Mouse (Mus musculus): ENCODE data around the gene Vsig8. TPM values are rescaled to one million over a fixed set of nuclear protein-coding genes. Genes with fewer than 3 reads are reported as not detected.

Gene Vsig8
- polyA plus RNA-seq, 1 experiment from 2014 or later, result 0.28 TPM

DNA sequence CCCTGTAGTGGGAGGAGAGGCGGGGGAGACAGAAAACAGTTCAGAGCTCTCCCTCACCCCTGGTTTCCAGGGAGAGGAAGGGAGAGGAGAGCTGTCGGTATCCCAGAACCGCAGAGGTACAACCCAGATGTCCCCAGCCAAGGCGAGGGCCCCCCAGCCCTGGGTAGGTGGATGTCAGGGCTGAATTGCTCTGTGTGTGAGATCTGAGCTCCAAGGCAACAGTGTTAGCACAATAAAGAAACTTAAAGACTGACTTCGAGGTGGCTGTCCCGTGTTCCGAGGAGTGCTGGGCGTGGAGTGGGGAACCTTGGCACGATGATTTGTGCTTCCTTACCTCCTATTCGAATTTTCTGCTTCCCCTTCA is 7.7 kb downstream of the Vsig8 start:
- no peak for ATAC-seq (ENCODE audit: low FRiP score)
- no peak overlapping the region for H3K27ac ChIP-seq
- no peaks in the 10 kb centered on the region for H3K9me3 ChIP-seq
- H3K9ac ChIP-seq, result peak overlapping the region; percentile 72
- H3K4me1 ChIP-seq, result peaks cover 19% of the 10 kb centered on the region
- WGBS, result 1% methylated on average over 10 of the region's 10 CpGs
- H3K27me3 ChIP-seq, result peaks cover 65% of the 10 kb centered on the region
- H3K36me3 ChIP-seq (replicated peaks), result no peaks in the 10 kb centered on the region
- H3K4me2 ChIP-seq, result peak overlapping the region; percentile 97
- H3K4me3 ChIP-seq (replicated peaks), result peak overlapping the region; percentile 70

DNA sequence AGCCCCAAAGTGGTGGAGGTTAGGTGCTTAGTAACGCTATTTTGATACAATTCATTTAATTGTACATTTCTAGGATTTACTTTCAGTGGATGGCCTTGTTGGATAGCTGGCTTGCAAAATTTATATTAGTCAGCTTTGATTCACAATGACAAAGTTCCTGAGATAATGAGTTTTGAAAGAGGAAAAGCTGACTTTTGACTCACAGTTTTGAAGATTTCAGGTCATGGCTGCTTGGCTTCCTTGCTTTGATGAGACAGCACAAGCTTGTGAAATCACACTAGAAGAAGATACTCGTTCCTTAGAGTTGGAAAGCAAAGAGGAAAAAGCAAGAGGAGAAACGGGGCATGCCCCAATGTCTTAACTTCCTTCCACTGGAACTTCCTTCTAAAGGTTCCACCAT is 10.4 kb downstream of the Vsig8 start:
- no peak for ATAC-seq (ENCODE audit: low FRiP score)
- H3K9ac ChIP-seq, result no peak overlapping the region
- peaks cover 43% of the 10 kb centered on the region for H3K27me3 ChIP-seq
- WGBS, result 66% methylated on average over 3 of the region's 3 CpGs
- no peaks in the 10 kb centered on the region for H3K36me3 ChIP-seq (replicated peaks)
- H3K27ac ChIP-seq, result no peak overlapping the region
- H3K4me1 ChIP-seq, result peaks cover 19% of the 10 kb centered on the region
- H3K4me2 ChIP-seq, result no peak overlapping the region
- H3K9me3 ChIP-seq, result no peaks in the 10 kb centered on the region
- no peak overlapping the region for H3K4me3 ChIP-seq (replicated peaks)

DNA sequence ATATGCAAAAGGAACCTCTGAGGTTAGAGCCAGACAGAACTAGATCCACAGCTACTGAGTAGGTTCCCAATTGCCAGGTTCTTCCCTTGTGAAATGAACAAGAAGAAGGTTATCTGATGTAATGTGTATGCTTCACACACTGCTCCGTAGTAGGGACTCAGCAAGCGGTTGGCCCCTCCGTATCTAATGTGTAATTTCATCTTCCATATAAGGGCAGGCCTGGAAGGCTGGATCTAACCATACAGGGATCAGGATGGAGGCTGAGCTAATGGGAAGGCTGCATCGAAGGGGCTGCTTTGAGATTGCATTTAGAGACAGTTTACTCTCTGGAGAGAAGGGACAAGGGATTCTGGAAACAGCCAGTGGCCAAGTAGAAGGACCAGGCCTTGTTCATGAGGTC is 12.0 kb downstream of the Vsig8 start:
- ATAC-seq (ENCODE audit: low FRiP score), result no peak
- Histone ChIP-seq H3K4me1 (peaks cover 8% of the 10 kb centered on the region), H3K4me2 (no peak overlapping the region), H3K4me3 (replicated peaks) (no peak overlapping the region), H3K27ac (no peak overlapping the region), H3K9ac (no peak overlapping the region), H3K36me3 (replicated peaks) (no peaks in the 10 kb centered on the region), H3K9me3 (no peaks in the 10 kb centered on the region), H3K27me3 (peaks cover 26% of the 10 kb centered on the region)
- 83% methylated on average over 4 of the region's 4 CpGs for WGBS

DNA sequence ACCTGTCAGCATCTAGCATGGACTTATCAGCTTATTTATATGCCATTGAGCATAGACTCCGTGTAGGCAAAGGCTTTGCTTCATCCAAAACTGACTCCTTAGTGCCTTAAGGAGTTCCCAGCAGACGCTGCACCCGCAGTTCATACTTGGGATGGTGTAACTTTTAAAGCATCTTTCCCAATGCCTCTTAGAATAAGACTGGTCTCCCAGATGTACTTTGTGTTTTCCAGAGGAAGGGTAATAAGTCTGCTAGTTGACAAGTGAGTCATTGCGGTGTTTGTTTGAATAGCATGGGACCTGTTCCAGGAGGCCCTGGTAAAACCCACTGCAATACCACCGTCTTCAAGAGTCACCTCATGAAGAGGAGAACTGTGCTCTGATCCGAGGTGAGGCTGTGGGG is 24.4 kb downstream of the Vsig8 start:
- Histone ChIP-seq H3K4me2 (no peak overlapping the region), H3K9ac (no peak overlapping the region), H3K4me3 (replicated peaks) (no peak overlapping the region), H3K4me1 (0 out of 2 replicates have a peak, but pooled peaks cover 1% of the 10 kb centered on the region), H3K27me3 (peaks cover 29% of the 10 kb centered on the region), H3K36me3 (replicated peaks) (no peaks in the 10 kb centered on the region), H3K9me3 (no peaks in the 10 kb centered on the region), H3K27ac (no peak overlapping the region)
- ATAC-seq (ENCODE audit: low FRiP score), result no peak
- WGBS, result 84% methylated on average over 6 of the region's 6 CpGs

DNA sequence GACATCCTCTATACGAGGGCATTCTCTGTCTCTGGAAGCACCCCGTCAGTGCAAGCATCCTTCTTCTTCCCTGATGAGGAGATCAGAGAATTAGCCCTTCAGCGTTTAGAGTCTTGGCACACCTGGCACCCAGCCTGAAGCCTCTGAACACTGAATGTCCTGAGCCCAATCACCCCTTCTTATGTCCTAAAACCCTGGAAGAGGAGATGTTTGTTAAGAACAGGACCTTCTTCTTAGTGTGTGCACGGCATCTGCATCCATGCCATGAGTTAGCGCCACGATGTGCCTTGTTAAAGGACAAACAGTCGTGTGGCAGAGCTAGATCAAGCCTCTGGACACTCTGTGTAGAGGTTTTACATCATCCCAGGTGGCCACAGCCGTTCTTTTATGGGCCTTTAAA is 26.7 kb downstream of the Vsig8 start:
- H3K4me3 ChIP-seq (replicated peaks), result no peak overlapping the region
- no peak overlapping the region for H3K4me2 ChIP-seq
- peaks cover 16% of the 10 kb centered on the region for H3K4me1 ChIP-seq
- H3K9ac ChIP-seq, result no peak overlapping the region
- ATAC-seq (ENCODE audit: low FRiP score), result no peak
- H3K27ac ChIP-seq, result no peak overlapping the region
- H3K27me3 ChIP-seq, result peaks cover 41% of the 10 kb centered on the region
- 87% methylated on average over 8 of the region's 8 CpGs for WGBS
- no peaks in the 10 kb centered on the region for H3K9me3 ChIP-seq
- H3K36me3 ChIP-seq (replicated peaks), result no peaks in the 10 kb centered on the region

DNA sequence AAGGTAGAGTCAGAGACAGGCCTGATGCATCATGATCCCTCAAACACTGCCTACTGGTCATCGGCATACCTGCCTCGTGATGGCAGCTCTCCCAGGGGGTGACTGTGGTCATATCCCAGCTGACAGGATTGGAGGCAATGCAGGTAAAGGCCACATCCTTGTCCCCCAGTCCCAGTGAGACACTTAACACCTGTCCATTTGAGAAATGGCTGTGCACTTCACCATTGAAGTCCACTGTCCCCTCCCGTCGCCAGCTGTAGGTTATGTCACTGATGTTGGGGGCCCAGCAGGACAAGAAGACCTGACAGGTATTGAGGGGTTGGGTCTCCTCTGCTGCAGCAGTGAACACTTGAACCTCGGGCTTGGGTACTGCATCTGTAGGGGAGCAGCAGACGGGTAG is 28.5 kb downstream of the Vsig8 start:
- H3K27me3 ChIP-seq, result peaks cover 53% of the 10 kb centered on the region
- no peak overlapping the region for H3K27ac ChIP-seq
- WGBS, result 82% methylated on average over 6 of the region's 6 CpGs
- no peaks in the 10 kb centered on the region for H3K36me3 ChIP-seq (replicated peaks)
- ATAC-seq (ENCODE audit: low FRiP score), result no peak
- H3K4me2 ChIP-seq, result no peak overlapping the region
- no peak overlapping the region for H3K9ac ChIP-seq
- H3K9me3 ChIP-seq, result no peaks in the 10 kb centered on the region
- H3K4me1 ChIP-seq, result peaks cover 16% of the 10 kb centered on the region
- H3K4me3 ChIP-seq (replicated peaks), result no peak overlapping the region

DNA sequence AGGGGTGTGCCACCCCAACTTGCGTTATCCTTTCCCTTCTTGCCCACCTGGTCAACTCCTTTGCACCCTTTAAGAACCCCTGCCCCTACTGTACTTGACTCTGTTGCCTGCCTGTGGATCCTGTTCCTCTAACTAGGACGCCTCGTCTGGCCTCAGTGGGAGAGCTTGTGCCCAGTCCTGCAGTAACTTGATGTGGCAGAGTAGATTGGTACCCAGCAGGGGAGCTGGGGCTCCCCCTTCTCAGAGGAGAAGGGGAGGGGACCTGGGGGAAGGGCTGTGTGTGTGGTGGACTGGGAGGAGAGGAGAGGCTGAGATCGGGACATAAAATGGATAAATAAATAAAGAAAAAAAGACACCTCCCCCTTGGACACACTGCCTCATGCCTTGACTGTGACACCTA is 29.3 kb downstream of the Vsig8 start:
- H3K36me3 ChIP-seq (replicated peaks), result no peaks in the 10 kb centered on the region
- H3K4me3 ChIP-seq (replicated peaks), result no peak overlapping the region
- no peaks in the 10 kb centered on the region for H3K9me3 ChIP-seq
- H3K4me1 ChIP-seq, result peaks cover 16% of the 10 kb centered on the region
- 0 out of 2 replicates have a peak, but pooled peaks have one; percentile 1 for ATAC-seq (ENCODE audit: low FRiP score)
- no peak overlapping the region for H3K27ac ChIP-seq
- WGBS, result 42% methylated on average over 4 of the region's 4 CpGs
- H3K4me2 ChIP-seq, result no peak overlapping the region
- H3K27me3 ChIP-seq, result peaks cover 56% of the 10 kb centered on the region
- no peak overlapping the region for H3K9ac ChIP-seq

DNA sequence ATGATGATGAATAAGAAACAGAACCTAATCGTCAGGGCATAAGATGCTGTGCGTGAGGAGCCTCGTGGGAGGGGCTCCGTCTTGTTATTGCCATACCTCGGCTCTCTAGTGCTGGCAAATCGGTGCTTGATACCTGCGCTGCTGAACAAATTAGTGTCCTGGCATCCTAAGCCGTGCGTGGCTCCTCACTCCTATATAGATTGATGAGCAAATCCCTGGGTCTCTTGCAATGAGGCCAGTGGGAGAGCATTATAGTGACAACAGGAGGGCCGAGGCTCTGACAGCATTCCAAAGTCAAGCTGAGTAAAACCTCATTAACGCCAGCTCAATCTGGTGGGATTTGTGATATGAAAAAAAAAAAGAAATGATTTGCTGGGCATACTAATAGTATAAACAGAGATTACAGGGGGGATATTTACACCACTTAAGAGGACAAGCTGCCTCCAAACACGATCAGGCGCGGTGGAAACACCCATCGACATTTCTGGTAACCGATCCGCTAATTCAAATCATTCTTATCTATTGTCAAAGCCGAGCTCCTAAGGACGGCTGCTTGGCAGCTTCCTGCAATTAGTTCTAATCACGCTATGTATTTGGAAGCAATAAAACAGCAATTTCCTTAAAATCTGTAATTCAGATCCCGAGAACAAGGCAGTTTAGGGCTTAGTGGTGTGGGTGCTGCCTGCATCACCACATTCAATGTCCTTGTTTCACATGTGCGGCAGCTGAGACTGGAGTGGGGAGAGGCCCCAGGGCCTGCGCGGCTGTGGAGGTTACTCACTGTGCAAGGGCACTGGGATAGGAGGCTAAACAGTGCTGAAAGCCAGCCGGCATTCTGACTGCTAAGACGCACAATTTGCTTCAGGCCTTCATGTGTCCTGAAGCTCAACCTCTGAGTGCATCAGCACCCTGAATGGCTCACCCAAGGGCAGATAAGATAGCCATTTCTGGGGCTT is 30.2 kb downstream of the Vsig8 start:
- WGBS, result 10% methylated on average over 26 of the region's 26 CpGs
- peaks cover 16% of the 10 kb centered on the region for H3K4me1 ChIP-seq
- no peaks in the 10 kb centered on the region for H3K9me3 ChIP-seq
- no peak overlapping the region for H3K27ac ChIP-seq
- peaks cover 58% of the 10 kb centered on the region for H3K27me3 ChIP-seq
- H3K36me3 ChIP-seq (replicated peaks), result no peaks in the 10 kb centered on the region
- peak; percentile 80 for ATAC-seq (ENCODE audit: low FRiP score)
- peak overlapping the region; percentile 17 for H3K4me2 ChIP-seq
- H3K9ac ChIP-seq, result 0 out of 2 replicates have a peak overlapping the region, but pooled peaks have one; percentile 29
- no peak overlapping the region for H3K4me3 ChIP-seq (replicated peaks)

DNA sequence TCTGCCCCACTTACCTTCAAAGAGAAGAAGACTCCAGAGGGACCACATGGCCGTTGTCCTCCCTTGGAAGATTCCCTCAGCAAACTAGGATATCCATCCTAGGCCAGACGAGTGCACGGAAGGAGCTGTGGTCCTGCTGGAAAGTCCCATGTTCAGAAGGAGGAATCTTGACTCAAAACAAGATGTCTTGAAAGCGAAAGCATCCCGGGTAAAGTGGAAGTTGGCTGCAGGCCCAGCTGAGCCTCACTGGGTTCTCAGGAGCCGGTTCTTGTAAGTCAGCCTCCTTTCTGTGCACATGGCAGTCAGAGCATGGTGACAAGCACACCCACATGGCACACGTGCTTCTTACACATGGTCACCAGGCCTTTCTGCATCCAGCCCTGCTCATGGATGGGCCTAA is 34.6 kb downstream of the Vsig8 start, which contains the start of gene Slamf8:
Slamf8 (minus strand) TSS at position 184 of the 400 bp plus-strand sequence.
- H3K9me3 ChIP-seq, result no peaks in the 10 kb centered on the region
- peaks cover 12% of the 10 kb centered on the region for H3K4me1 ChIP-seq
- H3K9ac ChIP-seq, result no peak within 1 kb of the TSS
- no peaks in the 10 kb centered on the region for H3K36me3 ChIP-seq (replicated peaks)
- peaks cover 46% of the 10 kb centered on the region for H3K27me3 ChIP-seq
- H3K4me2 ChIP-seq, result no peak within 1 kb of the TSS
- WGBS, result 88% methylated on average over 7 of the region's 7 CpGs
- no peak within 1 kb of the TSS for H3K4me3 ChIP-seq (replicated peaks)
- no peak within 1 kb of the TSS for H3K27ac ChIP-seq
- no peak for ATAC-seq (ENCODE audit: low FRiP score)

DNA sequence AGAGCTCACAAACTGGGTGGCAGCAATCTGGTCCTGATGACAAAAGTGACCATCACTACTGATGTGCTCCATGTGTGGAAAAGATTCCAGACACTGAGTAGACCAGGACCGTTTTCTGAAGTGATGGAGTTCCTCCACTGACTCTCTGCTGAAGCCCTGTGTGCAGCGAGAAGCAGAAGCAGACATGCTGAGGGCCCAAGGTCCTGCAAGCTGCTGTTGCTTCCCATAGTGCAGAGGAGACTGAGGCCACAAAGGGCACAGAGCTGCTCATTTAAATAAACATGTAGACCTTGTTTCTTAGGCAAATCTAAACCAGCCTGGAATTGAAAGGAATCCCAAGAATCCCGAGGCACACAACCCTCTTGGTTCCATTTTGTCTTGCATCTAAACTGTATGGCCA is 37.6 kb downstream of the Vsig8 start:
- WGBS, result 74% methylated on average over 3 of the region's 3 CpGs
- H3K36me3 ChIP-seq (replicated peaks), result no peaks in the 10 kb centered on the region
- no peak overlapping the region for H3K4me2 ChIP-seq
- H3K27me3 ChIP-seq, result peaks cover 25% of the 10 kb centered on the region
- no peak overlapping the region for H3K9ac ChIP-seq
- H3K9me3 ChIP-seq, result no peaks in the 10 kb centered on the region
- no peaks in the 10 kb centered on the region for H3K4me1 ChIP-seq
- H3K4me3 ChIP-seq (replicated peaks), result no peak overlapping the region
- ATAC-seq (ENCODE audit: low FRiP score), result no peak
- H3K27ac ChIP-seq, result no peak overlapping the region

DNA sequence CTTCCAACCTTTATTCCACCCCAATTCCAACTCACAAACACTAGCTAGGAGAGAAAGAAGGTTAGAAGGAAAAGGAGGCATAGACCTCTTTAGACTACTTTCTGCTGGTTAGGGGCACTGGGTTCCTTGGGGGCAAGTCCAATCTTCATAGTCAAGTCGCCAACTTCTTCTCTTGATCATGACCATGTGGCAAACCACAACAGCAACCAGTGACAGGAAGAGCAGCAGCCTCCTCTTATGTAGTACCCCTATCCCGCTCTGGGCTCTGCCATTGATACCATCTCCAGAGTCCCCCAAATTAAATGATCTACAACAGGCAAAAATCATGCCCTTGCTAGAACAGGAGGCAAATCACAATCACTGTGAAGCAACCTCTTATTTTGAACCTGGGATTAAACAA is 38.2 kb downstream of the Vsig8 start:
- 83% methylated on average over 2 of the region's 2 CpGs for WGBS
- Histone ChIP-seq H3K36me3 (replicated peaks) (no peaks in the 10 kb centered on the region), H3K9me3 (no peaks in the 10 kb centered on the region), H3K27me3 (peaks cover 22% of the 10 kb centered on the region), H3K4me1 (no peaks in the 10 kb centered on the region), H3K4me3 (replicated peaks) (no peak overlapping the region), H3K27ac (no peak overlapping the region), H3K4me2 (no peak overlapping the region), H3K9ac (no peak overlapping the region)
- ATAC-seq (ENCODE audit: low FRiP score), result no peak

DNA sequence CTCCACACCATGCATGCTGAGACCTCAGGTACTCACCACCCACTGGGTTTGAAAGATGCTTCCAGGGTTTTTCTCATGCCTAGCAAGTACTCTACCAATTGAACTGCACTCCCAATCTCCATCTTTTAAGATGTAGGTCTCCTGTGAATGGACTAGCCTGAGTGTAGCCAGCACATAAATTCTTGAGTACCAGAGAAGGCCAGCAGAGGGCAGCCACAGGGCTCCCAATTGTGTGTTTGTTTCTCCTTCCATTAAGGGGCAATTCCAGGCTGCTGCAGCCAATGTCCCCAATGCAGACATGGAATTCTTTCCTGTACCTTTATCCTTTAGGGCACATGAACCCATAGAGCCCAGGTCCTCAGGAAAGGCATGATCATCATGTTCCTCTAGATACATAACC is 38.8 kb downstream of the Vsig8 start:
- Histone ChIP-seq H3K27ac (no peak overlapping the region), H3K4me2 (no peak overlapping the region), H3K4me1 (no peaks in the 10 kb centered on the region), H3K9me3 (no peaks in the 10 kb centered on the region), H3K27me3 (peaks cover 22% of the 10 kb centered on the region), H3K36me3 (replicated peaks) (no peaks in the 10 kb centered on the region), H3K4me3 (replicated peaks) (no peak overlapping the region), H3K9ac (no peak overlapping the region)
- ATAC-seq (ENCODE audit: low FRiP score), result no peak

DNA sequence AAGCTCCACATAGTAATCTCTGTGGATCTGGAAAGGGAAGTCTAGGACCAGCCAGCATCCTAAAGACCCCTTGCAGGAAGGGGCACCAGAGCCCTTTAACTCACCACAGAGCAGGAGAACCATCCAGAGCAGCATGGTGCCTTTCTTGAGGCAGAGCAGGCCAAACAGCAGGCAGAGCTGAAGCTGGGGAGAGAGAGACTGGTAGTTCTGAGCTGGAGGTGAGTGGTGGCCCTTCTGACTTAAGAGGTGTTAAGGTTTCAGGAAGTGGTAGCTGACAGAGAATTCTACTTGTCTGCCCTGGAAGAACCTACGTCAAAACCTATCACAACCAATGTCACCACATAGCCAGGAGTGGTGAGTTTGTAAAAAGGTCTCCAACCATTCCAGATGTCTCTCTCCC is 46.6 kb downstream of the Vsig8 start, which contains the start of gene Fcrl6:
Fcrl6 (minus strand) TSS at position 226 of the 400 bp plus-strand sequence.
- ATAC-seq (ENCODE audit: low FRiP score), result no peak
- H3K27me3 ChIP-seq, result no peaks in the 10 kb centered on the region
- no peaks in the 10 kb centered on the region for H3K9me3 ChIP-seq
- no peaks in the 10 kb centered on the region for H3K36me3 ChIP-seq (replicated peaks)
- no peak within 1 kb of the TSS for H3K27ac ChIP-seq
- no peak within 1 kb of the TSS for H3K4me3 ChIP-seq (replicated peaks)
- H3K4me1 ChIP-seq, result no peaks in the 10 kb centered on the region
- WGBS, result 81% methylated on average over 1 of the region's 1 CpGs
- no peak within 1 kb of the TSS for H3K4me2 ChIP-seq
- H3K9ac ChIP-seq, result no peak within 1 kb of the TSS

Data from forebrain, embryonic 12.5 days (tissue).